Mouse (Mus musculus) cerebellum, postnatal 25 days (tissue): ENCODE results near the gene Unkl.
A peak's percentile ranks its signal among the peaks of the same experiment; 100 is the strongest.

Source experiments
- DNase-seq, 2 experiments: peaks; one replicate each; pipeline ENCODE4 v3.0.0; 2021; ENCODE audit warnings: mixed read lengths in 2 of 2

The Unkl gene

DNA sequence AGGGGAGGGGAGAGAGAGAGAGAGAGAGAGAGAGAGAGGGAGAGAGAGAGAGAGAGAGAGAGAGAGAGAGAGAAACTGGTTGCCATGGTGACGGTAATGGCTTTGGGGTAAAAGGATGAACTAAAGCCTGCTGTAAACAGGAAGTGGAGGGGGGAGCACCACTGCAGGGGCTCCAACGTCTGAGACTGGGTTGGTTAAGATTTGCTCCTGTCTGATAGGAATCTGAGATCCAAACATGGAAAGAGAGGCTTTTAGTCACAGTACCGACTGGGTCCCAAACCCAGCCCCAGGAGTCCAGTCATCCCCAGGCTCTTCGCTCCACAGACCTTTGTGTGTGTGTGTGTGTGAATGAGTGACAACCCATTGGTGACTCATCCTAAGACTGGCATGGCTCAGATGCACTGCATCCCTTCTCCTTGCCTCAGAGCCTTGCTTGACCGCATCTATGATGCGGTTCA is 69.6 kb downstream of the Unkl start:
- no peak for DNase-seq

DNA sequence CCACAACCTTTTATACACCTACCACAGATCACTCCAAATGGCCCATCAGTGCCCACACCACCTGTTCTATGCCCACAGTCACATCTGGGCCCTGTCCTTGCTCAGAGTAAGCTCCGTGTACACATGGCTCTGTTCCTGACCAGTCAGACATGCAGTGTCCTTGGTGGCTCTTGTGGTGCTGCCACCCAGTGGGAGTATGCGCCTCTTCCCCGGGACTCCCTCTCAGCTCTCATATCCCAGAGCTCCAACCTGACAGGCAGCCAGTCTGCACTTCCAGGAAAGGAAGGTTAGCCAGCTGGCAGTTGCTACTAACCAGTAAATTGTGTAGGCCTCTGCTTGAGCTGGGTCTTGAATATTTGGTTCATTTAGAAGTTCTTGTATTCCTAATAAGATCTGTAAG is 76.3 kb downstream of the Unkl start:
- DNase-seq: peak; percentile 45 to 59

DNA sequence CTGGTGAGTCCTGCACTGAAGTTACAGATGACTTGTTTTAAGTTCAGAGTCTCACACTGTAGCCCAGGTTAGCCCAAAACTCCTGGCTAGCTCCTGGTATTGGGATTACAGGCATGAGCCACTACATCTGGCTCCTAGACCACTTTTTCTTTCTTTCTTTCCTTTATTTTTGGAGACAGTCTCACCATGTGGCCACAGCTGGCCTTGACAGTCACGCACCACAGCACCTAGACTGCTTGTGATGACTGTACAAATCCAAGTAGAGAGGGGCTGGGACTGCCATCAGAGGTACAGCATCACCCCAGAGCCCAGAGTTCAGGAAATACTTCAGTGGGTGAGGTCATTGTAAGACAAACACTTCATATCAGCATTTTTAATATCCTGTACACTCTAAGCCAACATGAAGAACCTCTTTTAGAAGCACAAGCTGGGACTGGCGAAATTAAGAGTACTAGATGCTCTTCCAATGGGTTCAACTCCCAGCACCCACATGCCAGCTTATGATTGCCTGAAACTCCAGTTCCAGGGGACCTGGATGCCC is 82.7 kb downstream of the Unkl start:
- DNase-seq: no peak

DNA sequence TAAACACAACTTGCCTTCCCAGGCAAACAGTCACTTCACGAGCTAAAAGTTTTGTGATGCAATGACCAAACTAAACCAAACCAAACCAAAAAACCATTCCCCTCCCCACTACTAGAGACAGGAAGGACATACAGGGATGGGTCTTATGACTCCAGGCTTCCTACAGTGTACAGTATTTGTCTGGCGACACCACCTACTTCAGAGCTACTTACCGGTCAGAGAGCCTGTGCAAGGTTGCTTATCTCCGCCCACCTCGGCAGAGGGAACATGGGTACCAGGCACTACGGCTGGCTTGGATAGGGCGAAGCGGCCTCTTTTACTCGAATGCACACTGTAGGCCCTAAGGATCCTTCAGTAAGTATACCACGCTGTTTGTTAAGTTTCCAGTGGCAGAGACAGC is 84.1 kb downstream of the Unkl start:
- no peak for DNase-seq

DNA sequence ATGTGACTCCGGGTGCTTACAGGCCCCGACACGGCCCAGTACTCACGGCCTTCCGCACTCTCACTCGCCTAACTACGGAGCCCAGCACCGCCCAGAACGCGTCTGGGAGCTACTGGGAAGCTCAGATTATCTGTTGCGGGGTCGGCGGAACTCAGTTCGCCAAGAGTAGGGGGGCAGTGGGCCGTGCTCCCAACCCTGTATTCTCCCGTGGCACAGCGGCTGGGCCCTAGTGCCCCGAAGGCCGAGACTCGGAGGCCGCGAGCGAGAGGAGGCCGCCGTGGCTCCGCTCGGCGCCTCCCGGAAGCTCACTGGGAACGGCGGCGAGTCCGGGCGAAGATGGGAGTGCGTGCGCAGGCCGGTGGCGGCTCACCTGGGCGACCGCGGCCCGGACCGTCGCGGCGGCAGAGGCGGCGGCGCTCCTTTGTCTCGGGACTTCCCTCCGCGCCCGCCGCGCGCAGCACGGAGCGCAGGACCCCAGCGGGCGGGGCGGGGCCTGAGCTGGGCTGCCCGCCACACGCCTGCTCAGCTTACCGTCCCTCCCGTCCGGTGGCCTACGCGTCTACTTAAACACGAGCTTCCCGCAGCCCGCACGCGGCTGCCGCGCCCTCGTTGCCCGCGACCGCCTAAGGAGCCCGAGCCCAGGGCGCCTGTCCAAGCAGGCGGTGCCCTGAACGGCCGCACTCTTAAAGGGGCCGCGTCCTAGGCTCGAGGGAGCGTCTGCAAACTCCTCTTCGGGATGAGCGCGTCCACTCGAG is 84.9 kb downstream of the Unkl start:
- peak; percentile 91 to 98 for DNase-seq

DNA sequence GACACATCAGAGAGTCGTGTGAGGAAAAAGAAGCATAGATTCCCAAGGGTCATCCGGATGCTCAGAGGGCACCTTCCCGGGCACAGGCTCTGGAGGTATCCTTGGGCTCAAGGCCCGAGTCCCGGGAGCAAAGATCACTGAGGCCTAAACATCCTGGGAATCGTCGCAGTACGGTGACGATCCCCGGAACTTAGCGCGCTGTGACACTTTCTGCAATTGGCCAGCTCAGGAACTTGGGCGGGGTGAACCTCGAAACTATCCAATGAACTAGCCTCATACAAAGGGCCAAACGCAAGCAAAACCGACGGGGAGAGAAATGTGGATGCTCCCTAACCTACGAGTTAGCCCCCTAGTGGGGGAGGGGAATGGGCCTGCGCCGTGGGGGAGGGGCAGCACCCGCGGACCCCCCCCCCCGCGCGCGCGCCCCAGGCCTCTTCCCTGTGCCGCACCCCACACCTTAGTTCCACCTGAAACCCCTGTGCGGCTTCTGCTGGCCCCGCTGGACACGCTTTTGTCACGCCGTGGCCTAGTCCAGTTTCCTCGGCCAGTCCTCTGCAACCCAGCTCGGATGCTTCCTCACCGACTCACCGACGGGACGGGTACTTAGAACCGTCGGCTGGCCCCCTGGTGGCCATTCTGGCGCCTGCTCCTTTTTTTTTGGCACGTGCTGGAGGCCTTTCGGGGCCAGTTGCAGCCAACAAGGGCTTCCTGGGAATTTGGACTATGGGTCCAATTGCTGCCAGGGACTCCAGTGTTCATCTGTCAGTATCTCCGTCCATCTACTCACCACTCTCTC is 85.7 kb downstream of the Unkl start:
- DNase-seq: peak; percentile 93 to 99

DNA sequence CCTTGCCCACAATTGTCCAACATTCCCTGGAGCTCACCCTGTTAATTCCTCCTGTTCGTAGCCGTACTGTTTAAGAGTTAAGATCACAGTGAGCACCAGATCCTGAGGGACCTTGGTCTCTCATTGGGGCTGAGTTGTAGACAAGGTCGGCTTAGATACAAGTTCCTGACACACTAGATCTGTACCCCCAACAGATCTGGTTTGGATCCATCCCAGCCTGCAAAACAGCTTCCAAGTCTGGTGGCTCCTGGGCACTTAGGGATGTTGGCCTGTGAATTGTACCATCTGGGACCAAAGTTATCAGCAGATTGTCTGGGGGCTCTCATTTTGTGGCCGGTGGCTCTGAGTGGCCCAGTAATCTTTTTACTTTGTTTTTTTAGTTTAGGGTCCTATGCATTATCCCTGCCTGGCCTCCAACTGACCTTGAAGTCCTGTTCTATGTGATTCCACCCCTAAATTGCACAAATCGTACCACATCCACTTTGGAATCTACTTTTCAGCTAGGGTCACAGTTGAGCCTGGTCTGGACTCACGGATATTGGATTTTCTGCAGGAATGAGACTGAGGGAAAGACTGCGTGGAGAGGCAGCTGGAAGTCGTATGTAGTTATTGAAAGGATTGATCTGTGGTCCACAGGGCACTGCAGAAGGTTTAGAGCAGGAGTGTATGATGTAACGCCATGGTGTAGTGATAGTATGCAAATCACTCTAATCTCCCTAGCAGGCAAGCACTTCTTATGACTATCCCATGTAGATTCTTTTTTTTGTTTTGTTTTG is 86.6 kb downstream of the Unkl start, which contains the start of gene Ube2i:
Ube2i (minus strand) TSS at position 52 of the 776 bp plus-strand sequence.
- peak in 1 of 2 experiments; percentile 27 for DNase-seq

DNA sequence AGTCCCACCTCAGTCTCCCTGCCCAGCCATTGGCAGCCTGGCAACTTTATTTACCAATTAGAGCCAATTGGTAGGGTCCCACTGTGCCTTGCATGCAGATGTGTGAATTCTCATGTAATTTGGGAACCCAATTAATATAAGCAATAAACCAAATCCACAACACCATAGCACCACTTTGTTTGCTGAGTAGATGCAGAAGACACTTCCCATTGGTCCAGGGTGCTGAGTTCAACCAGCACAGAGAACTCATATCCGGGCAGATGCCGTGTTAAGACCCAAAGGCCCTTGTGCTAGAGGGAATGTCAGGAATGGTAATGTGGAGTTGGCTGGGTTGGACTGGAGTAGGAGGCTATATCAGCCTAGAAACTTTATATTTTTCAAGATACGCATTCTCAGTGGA is 87.6 kb downstream of the Unkl start:
- no peak for DNase-seq

DNA sequence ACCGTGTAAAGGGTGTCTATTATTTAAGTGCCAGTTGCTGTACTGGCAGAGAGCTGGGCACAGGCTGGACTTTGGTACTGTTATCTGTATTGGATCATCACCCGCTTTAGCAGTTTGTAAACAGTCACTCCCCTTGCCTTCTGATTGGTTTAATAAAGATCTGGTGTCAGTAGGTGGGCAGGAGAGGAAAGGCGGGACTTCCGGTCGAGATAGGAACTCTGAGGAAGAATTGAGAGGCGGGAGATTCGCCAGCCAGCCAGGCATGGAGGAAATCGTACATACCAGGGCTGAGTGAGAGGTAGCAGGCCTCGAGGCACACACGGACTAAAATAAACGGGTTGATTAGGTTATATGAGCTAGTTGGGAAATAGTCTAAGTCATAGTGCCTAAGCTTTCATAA is 93.9 kb downstream of the Unkl start:
- peak; percentile 32 to 44 for DNase-seq
